Mouse (Mus musculus): Measurements from ENCODE around the gene Fam198a. TPM values are rescaled to one million over a fixed set of nuclear protein-coding genes. Genes with fewer than 3 reads are reported as not detected.

Fam198a gene
- polyA plus RNA-seq, 1 experiment from 2014 or later = 1.6 TPM

GRCm38 (mm10) chr9:121905556-121906185 lies 45.1 kb upstream of the Fam198a start:
- no peaks in the 10 kb centered on the region for H3K9me3 ChIP-seq (ENCODE audit: low read length)
- DNase-seq (ENCODE audit: low spot score) = no peak
- H3K36me3 ChIP-seq (ENCODE audit: insufficient read depth, low read length) = no peaks in the 10 kb centered on the region
- no peak for ATAC-seq
- no peak for TF ChIP-seq CTCF (IDR thresholded peaks at IDR 0.05)
- no peak for TF ChIP-seq EP300 (IDR thresholded peaks at IDR 0.05)
- H3K4me1 ChIP-seq (ENCODE audit: insufficient read depth, low read depth, low read length) = no peaks in the 10 kb centered on the region
- no peak overlapping the region for H3K4me2 ChIP-seq (replicated peaks; ENCODE audit: low read depth, low read length)
- no peak overlapping the region for H3K27ac ChIP-seq (ENCODE audit: low read length)
- no peaks in the 10 kb centered on the region for H3K27me3 ChIP-seq (replicated peaks; ENCODE audit: insufficient read depth, low read length)
- H3K9ac ChIP-seq (replicated peaks; ENCODE audit: low read depth) = no peak overlapping the region
- 72% methylated on average over 4 of the region's 4 CpGs for WGBS
- no peak overlapping the region for H3K4me3 ChIP-seq (ENCODE audit: low read depth, low read length)

DNA sequence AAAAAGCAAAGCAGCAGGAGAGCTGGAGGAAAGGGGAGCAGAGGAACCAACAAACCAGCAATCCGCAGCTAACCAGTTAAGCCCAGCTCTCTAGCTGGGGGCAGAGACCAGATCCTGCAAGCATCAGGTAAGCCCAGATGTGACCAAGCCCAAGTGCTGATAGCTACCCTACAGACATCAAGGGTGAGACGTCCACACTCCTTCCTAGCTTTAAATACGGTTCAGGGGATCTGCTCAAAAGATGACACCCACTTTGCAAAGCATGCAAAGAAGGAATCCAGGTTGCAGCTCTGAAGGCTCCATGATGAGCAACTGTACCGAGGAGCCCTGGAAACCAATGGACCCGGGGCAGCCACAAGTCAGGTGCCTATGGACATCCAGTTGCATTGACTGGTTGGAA lies 44.3 kb upstream of the Fam198a start:
- DNase-seq (ENCODE audit: low spot score) (no peak), ATAC-seq (no peak)
- H3K27ac ChIP-seq (ENCODE audit: low read length) = no peak overlapping the region
- H3K4me1 ChIP-seq (ENCODE audit: insufficient read depth, low read depth, low read length) = no peaks in the 10 kb centered on the region
- no peaks in the 10 kb centered on the region for H3K36me3 ChIP-seq (ENCODE audit: insufficient read depth, low read length)
- no peak overlapping the region for H3K4me3 ChIP-seq (ENCODE audit: low read depth, low read length)
- no peak overlapping the region for H3K4me2 ChIP-seq (replicated peaks; ENCODE audit: low read depth, low read length)
- H3K27me3 ChIP-seq (replicated peaks; ENCODE audit: insufficient read depth, low read length) = no peaks in the 10 kb centered on the region
- WGBS = 77% methylated on average over 5 of the region's 5 CpGs
- no peak overlapping the region for H3K9ac ChIP-seq (replicated peaks; ENCODE audit: low read depth)
- H3K9me3 ChIP-seq (ENCODE audit: low read length) = no peaks in the 10 kb centered on the region
- TF ChIP-seq CTCF (IDR thresholded peaks at IDR 0.05) = no peak
- TF ChIP-seq EP300 (IDR thresholded peaks at IDR 0.05) = no peak

GRCm38 (mm10) chr9:121907356-121908070 lies 43.3 kb upstream of the Fam198a start:
- Histone ChIP-seq H3K27me3 (replicated peaks; ENCODE audit: insufficient read depth, low read length) (no peaks in the 10 kb centered on the region), H3K9ac (replicated peaks; ENCODE audit: low read depth) (no peak overlapping the region), H3K9me3 (ENCODE audit: low read length) (no peaks in the 10 kb centered on the region), H3K36me3 (ENCODE audit: insufficient read depth, low read length) (no peaks in the 10 kb centered on the region), H3K4me1 (ENCODE audit: insufficient read depth, low read depth, low read length) (no peaks in the 10 kb centered on the region), H3K27ac (ENCODE audit: low read length) (no peak overlapping the region), H3K4me3 (ENCODE audit: low read depth, low read length) (no peak overlapping the region), H3K4me2 (replicated peaks; ENCODE audit: low read depth, low read length) (no peak overlapping the region)
- TF ChIP-seq CTCF (IDR thresholded peaks at IDR 0.05) = no peak
- TF ChIP-seq EP300 (IDR thresholded peaks at IDR 0.05) = no peak
- WGBS = 71% methylated on average over 10 of the region's 10 CpGs
- ATAC-seq (no peak), DNase-seq (ENCODE audit: low spot score) (no peak)

DNA sequence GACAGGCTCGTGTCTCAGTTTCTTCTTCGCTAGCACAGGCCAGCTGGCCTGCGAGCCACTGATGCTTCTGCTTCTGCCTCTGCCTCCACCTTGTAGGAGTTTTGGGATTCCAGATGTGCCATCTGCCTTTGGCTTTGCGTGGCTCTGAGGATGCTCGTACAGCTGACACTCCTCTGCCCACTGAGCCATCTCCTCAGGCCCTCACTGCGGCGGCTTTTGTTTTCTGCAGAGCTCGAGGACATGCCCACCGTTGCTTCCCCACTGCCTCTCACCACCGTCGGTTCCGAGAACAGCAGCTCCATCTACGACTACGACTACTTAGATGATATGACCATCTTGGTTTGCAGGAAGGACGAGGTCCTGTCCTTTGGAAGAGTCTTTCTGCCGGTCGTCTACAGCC lies 42.5 kb upstream of the Fam198a start:
- no peak overlapping the region for H3K9ac ChIP-seq (replicated peaks; ENCODE audit: low read depth)
- no peak overlapping the region for H3K27ac ChIP-seq (ENCODE audit: low read length)
- no peaks in the 10 kb centered on the region for H3K27me3 ChIP-seq (replicated peaks; ENCODE audit: insufficient read depth, low read length)
- H3K9me3 ChIP-seq (ENCODE audit: low read length) = no peaks in the 10 kb centered on the region
- H3K4me3 ChIP-seq (ENCODE audit: low read depth, low read length) = no peak overlapping the region
- H3K36me3 ChIP-seq (ENCODE audit: insufficient read depth, low read length) = no peaks in the 10 kb centered on the region
- no peak for ATAC-seq
- TF ChIP-seq CTCF (IDR thresholded peaks at IDR 0.05) (no peak), EP300 (IDR thresholded peaks at IDR 0.05) (no peak)
- no peak for DNase-seq (ENCODE audit: low spot score)
- 86% methylated on average over 17 of the region's 17 CpGs for WGBS
- H3K4me1 ChIP-seq (ENCODE audit: insufficient read depth, low read depth, low read length) = no peaks in the 10 kb centered on the region
- no peak overlapping the region for H3K4me2 ChIP-seq (replicated peaks; ENCODE audit: low read depth, low read length)

DNA sequence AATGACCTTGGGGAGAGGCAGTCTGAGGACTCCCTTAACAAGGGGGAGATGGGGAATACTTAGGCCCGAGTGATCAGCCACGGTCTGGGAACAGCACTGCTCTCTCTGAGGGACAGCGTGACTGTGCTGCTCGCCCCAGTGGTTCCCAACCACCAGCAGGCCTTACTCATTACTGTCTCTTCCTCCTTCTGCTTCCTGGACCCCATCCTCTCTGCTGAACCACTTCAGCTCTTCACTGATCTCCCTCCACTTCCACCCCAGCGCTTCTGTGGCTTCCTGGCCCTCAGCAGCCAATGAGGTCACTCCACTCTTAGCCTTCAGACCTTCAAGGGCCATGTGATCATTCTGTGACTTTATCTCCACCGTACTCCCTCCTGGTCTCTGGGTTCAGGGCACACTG lies 41.2 kb upstream of the Fam198a start:
- no peaks in the 10 kb centered on the region for H3K36me3 ChIP-seq (ENCODE audit: insufficient read depth, low read length)
- no peaks in the 10 kb centered on the region for H3K27me3 ChIP-seq (replicated peaks; ENCODE audit: insufficient read depth, low read length)
- no peaks in the 10 kb centered on the region for H3K9me3 ChIP-seq (ENCODE audit: low read length)
- TF ChIP-seq CTCF (IDR thresholded peaks at IDR 0.05) (no peak), EP300 (IDR thresholded peaks at IDR 0.05) (no peak)
- no peaks in the 10 kb centered on the region for H3K4me1 ChIP-seq (ENCODE audit: insufficient read depth, low read depth, low read length)
- H3K9ac ChIP-seq (replicated peaks; ENCODE audit: low read depth) = no peak overlapping the region
- H3K27ac ChIP-seq (ENCODE audit: low read length) = no peak overlapping the region
- ATAC-seq (no peak), DNase-seq (ENCODE audit: low spot score) (no peak)
- H3K4me2 ChIP-seq (replicated peaks; ENCODE audit: low read depth, low read length) = no peak overlapping the region
- no peak overlapping the region for H3K4me3 ChIP-seq (ENCODE audit: low read depth, low read length)
- 63% methylated on average over 6 of the region's 6 CpGs for WGBS

DNA sequence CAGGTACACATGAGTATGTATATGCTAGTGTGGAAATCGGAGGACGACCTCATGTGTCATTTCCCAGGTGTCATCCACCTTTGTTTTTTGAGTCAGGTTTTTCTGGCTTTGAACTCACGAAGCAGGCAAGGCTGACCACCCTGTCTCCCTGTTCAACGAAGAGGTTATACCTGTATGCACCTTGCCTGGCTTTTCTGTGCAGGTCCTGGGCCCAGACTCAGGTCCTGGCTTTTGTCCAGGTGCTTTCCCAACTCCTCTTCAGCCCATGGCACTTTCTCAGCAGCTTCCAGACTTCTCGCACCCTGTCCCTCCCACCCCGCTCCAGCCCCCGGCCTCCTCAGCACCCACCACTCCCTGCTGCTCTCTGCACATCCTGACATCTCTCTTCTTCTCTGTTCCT lies 39.6 kb upstream of the Fam198a start:
- H3K27me3 ChIP-seq (replicated peaks; ENCODE audit: insufficient read depth, low read length) = no peaks in the 10 kb centered on the region
- ATAC-seq (no peak), DNase-seq (ENCODE audit: low spot score) (no peak)
- no peaks in the 10 kb centered on the region for H3K36me3 ChIP-seq (ENCODE audit: insufficient read depth, low read length)
- H3K4me2 ChIP-seq (replicated peaks; ENCODE audit: low read depth, low read length) = no peak overlapping the region
- no peak overlapping the region for H3K9ac ChIP-seq (replicated peaks; ENCODE audit: low read depth)
- H3K27ac ChIP-seq (ENCODE audit: low read length) = no peak overlapping the region
- H3K4me3 ChIP-seq (ENCODE audit: low read depth, low read length) = no peak overlapping the region
- WGBS = 84% methylated on average over 7 of the region's 7 CpGs
- TF ChIP-seq EP300 (IDR thresholded peaks at IDR 0.05) (no peak), CTCF (IDR thresholded peaks at IDR 0.05) (no peak)
- H3K4me1 ChIP-seq (ENCODE audit: insufficient read depth, low read depth, low read length) = no peaks in the 10 kb centered on the region
- no peaks in the 10 kb centered on the region for H3K9me3 ChIP-seq (ENCODE audit: low read length)

Measured in lung, postnatal 0 days (tissue).